Mouse (Mus musculus) myocyte (in vitro differentiated cells): ENCODE results near the gene Cep44. TPM values are rescaled to one million over a fixed set of nuclear protein-coding genes. Genes with fewer than 3 reads are reported as not detected.

Source experiments
- H3K27me3 ChIP-seq: one replicate; pipeline ENCODE4 v1.6.1; 2011; ENCODE audit not compliant: control insufficient read depth, insufficient read depth, insufficient read length
- H3K36me3 ChIP-seq: one replicate; pipeline ENCODE4 v1.6.1; 2011; ENCODE audit not compliant: control insufficient read depth, insufficient read depth
- H3K4me2 ChIP-seq: one replicate; pipeline ENCODE4 v1.6.1; 2011; ENCODE audit warnings: low read depth, control low read depth
- H3K4me3 ChIP-seq: one replicate; pipeline ENCODE4 v1.5.1; 2011; ENCODE audit warnings: mild to moderate bottlenecking, control low read depth, moderate library complexity
- H3K79me2 ChIP-seq: one replicate; pipeline ENCODE4 v1.6.1; 2011; ENCODE audit not compliant: control insufficient read depth, insufficient read depth
- H3ac ChIP-seq: one replicate; pipeline ENCODE4 v1.6.1; 2011; ENCODE audit not compliant: control insufficient read depth, insufficient read length
- CEBPB ChIP-seq: IDR thresholded peaks from 2 replicates; pipeline ENCODE4 v1.6.1; 2011; ENCODE audit warnings: mild to moderate bottlenecking, moderate library complexity; ENCODE audit not compliant: poor library complexity, insufficient read depth, severe bottlenecking
- E2F4 ChIP-seq: IDR thresholded peaks from one replicate; pipeline ENCODE4 v1.6.1; 2011; ENCODE audit warnings: mild to moderate bottlenecking, control low read depth, moderate library complexity; ENCODE audit not compliant: insufficient read depth
- MAX ChIP-seq: IDR thresholded peaks from one replicate; pipeline ENCODE4 v1.6.1; 2011; ENCODE audit warnings: low read depth, mild to moderate bottlenecking, control low read depth
- MYOD1 ChIP-seq, 3 experiments: IDR thresholded peaks; one replicate each; pipeline ENCODE4 v1.6.1; 2011; ENCODE audit warnings: control low read depth in 2 of 3, low read depth in 2 of 3, mild to moderate bottlenecking in 2 of 3, moderate library complexity in 1 of 3; ENCODE audit not compliant: insufficient read length in 2 of 3, control insufficient read depth in 1 of 3
- MYOG ChIP-seq, 3 experiments: IDR thresholded peaks; one replicate each; pipeline ENCODE4 v1.6.1; 2011; ENCODE audit warnings: control low read depth in 2 of 3, low read depth in 2 of 3, mild to moderate bottlenecking in 2 of 3; ENCODE audit not compliant: insufficient read length in 2 of 3, control insufficient read depth in 1 of 3, insufficient read depth in 1 of 3
- POLR2A ChIP-seq: IDR thresholded peaks from one replicate; pipeline ENCODE4 v1.6.1; 2011; ENCODE audit warnings: low read depth, mild to moderate bottlenecking, control low read depth, moderate library complexity; ENCODE audit not compliant: insufficient read length
- POLR2AphosphoS2 ChIP-seq: IDR thresholded peaks from one replicate; pipeline ENCODE4 v1.6.1; 2011; ENCODE audit warnings: low read depth, control low read depth; ENCODE audit not compliant: insufficient read length
- REST ChIP-seq: IDR thresholded peaks from one replicate; pipeline ENCODE4 v1.6.1; 2011; ENCODE audit warnings: mild to moderate bottlenecking, control low read depth, moderate library complexity; ENCODE audit not compliant: insufficient read depth, insufficient read length
- SRF ChIP-seq: IDR thresholded peaks from one replicate; pipeline ENCODE4 v1.6.1; 2011; ENCODE audit warnings: low read depth; ENCODE audit not compliant: control insufficient read depth, insufficient read length
- TCF12 ChIP-seq: IDR thresholded peaks from one replicate; pipeline ENCODE4 v1.6.1; 2011; ENCODE audit warnings: mild to moderate bottlenecking, control low read depth; ENCODE audit not compliant: poor library complexity, insufficient read depth, severe bottlenecking
- TCF3 ChIP-seq: IDR thresholded peaks from one replicate; pipeline ENCODE4 v1.6.1; 2011; ENCODE audit warnings: low read depth, control low read depth; ENCODE audit not compliant: insufficient read length
- USF1 ChIP-seq: IDR thresholded peaks from one replicate; pipeline ENCODE4 v1.6.1; 2011; ENCODE audit warnings: low read depth, mild to moderate bottlenecking, control low read depth, moderate library complexity
- polyA plus RNA-seq: library from polyadenylated mRNA; unstranded; fragments of >200 nt; fragmentation: generic; extraction: Trizol; gene quantifications from one replicate; pipeline ENCODE4 v1.2.1, GENCODE M21; 2012; ENCODE audit warnings: missing spikeins

The Cep44 gene
- polyA plus RNA-seq, 1 experiment, result 14.9 TPM

- Histone ChIP-seq H3K79me2 (no peaks in the 10 kb centered on the region), H3K36me3 (no peaks in the 10 kb centered on the region), H3K4me3 (no peak overlapping the region), H3ac (no peak overlapping the region), H3K4me2 (no peak overlapping the region), H3K27me3 (no peaks in the 10 kb centered on the region)
- TF ChIP-seq CEBPB (no peak), USF1 (no peak), POLR2A (no peak), MYOD1 (IDR thresholded peaks at IDR 0.05; ENCODE audit: control insufficient read depth in 1 of 3, insufficient read length in 2 of 3, low read depth in 2 of 3) (no peak), MAX (no peak), E2F4 (no peak), SRF (no peak), TCF3 (no peak), POLR2AphosphoS2 (no peak), TCF12 (no peak), MYOG (IDR thresholded peaks at IDR 0.05; ENCODE audit: control insufficient read depth in 1 of 3, insufficient read depth in 1 of 3, insufficient read length in 2 of 3, low read depth in 2 of 3) (no peak), REST (no peak)
Observed at GRCm38 (mm10) chr8:56521051-56521450, 29.8 kb downstream of the Cep44 start.

DNA sequence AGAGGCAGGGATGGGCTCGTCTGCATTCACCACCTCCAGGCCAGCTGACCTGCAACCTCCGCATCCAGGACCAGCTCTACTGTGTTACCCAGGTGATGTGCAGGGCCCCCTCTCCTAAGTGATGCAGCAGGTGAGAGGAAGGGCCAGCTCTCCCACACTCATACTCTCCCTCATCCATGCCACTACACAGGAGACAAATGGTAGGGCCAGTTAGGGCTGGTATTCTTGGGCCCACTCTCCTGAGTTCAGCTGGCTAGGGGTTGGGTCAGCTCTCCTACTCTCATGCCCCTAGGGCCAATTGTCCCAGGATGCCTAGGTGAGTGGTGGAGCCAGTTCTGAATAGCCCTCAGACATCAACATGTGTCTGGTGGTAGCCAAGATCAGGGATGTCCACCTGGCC is 30.6 kb downstream of the Cep44 start:
- no peak overlapping the region for H3K4me2 ChIP-seq
- H3ac ChIP-seq, result no peak overlapping the region
- no peaks in the 10 kb centered on the region for H3K36me3 ChIP-seq
- no peaks in the 10 kb centered on the region for H3K79me2 ChIP-seq
- no peak overlapping the region for H3K4me3 ChIP-seq
- H3K27me3 ChIP-seq, result no peaks in the 10 kb centered on the region
- TF ChIP-seq USF1 (no peak), CEBPB (no peak), POLR2A (no peak), E2F4 (no peak), MYOD1 (IDR thresholded peaks at IDR 0.05; ENCODE audit: control insufficient read depth in 1 of 3, insufficient read length in 2 of 3, low read depth in 2 of 3) (no peak)

DNA sequence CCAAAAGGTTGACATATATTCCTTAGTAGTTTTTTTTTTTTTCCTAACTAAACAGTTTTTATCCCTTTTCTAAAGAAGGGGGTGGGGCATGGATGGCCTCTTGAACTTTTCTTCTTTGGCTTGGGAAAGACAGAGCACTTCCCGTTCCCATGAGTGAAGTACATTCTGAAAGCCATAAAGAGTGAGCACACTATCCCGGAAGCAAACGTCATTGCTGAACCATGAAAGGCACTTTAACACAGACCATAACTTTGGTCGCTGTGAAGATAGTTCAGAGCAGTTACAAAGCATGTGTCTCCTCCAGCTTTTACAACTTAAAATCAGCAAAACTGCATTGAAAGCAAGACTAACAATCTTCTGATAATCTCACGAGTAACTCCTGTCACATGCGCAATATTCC is 32.0 kb downstream of the Cep44 start:
- Histone ChIP-seq H3K79me2 (no peaks in the 10 kb centered on the region), H3K27me3 (no peaks in the 10 kb centered on the region), H3K4me2 (no peak overlapping the region), H3ac (no peak overlapping the region), H3K4me3 (no peak overlapping the region), H3K36me3 (no peaks in the 10 kb centered on the region)
- TF ChIP-seq USF1 (no peak), TCF12 (no peak), REST (no peak), POLR2AphosphoS2 (no peak)

GRCm38 (mm10) chr8:56508952-56509479 is 41.8 kb downstream of the Cep44 start:
- Histone ChIP-seq H3ac (no peak overlapping the region), H3K4me2 (no peak overlapping the region), H3K36me3 (no peaks in the 10 kb centered on the region), H3K79me2 (no peaks in the 10 kb centered on the region), H3K4me3 (no peak overlapping the region), H3K27me3 (no peaks in the 10 kb centered on the region)
- no peak for TF ChIP-seq CEBPB
- TF ChIP-seq REST, result no peak
- no peak for TF ChIP-seq TCF3
- no peak for TF ChIP-seq E2F4
- no peak for TF ChIP-seq MYOG (IDR thresholded peaks at IDR 0.05; ENCODE audit: control insufficient read depth in 1 of 3, insufficient read depth in 1 of 3, insufficient read length in 2 of 3, low read depth in 2 of 3)
- no peak for TF ChIP-seq POLR2A
- no peak for TF ChIP-seq SRF
- TF ChIP-seq USF1, result no peak

- Histone ChIP-seq H3K27me3 (no peaks in the 10 kb centered on the region), H3ac (no peak overlapping the region), H3K79me2 (no peaks in the 10 kb centered on the region), H3K4me2 (no peak overlapping the region), H3K4me3 (no peak overlapping the region), H3K36me3 (no peaks in the 10 kb centered on the region)
- TF ChIP-seq MYOD1 (IDR thresholded peaks at IDR 0.05; ENCODE audit: control insufficient read depth in 1 of 3, insufficient read length in 2 of 3, low read depth in 2 of 3) (no peak), TCF3 (no peak), MAX (no peak), CEBPB (no peak)
Observed at GRCm38 (mm10) chr8:56508318-56508951, 42.4 kb downstream of the Cep44 start.
